Mouse (Mus musculus): ENCODE results near the gene Bag2.

Bag2 gene

GRCm38 (mm10) chr1:33757491-33758041 is at the start of gene Bag2:
Gene Bag2, minus strand, starts transcription at chr1:33757795.
- peak; percentile 61 for DNase-seq (ENCODE audit: low read depth)

- no peak for DNase-seq (ENCODE audit: low read depth)
Observed at GRCm38 (mm10) chr1:33803323-33803722, 45.7 kb upstream of the Bag2 start.

DNA sequence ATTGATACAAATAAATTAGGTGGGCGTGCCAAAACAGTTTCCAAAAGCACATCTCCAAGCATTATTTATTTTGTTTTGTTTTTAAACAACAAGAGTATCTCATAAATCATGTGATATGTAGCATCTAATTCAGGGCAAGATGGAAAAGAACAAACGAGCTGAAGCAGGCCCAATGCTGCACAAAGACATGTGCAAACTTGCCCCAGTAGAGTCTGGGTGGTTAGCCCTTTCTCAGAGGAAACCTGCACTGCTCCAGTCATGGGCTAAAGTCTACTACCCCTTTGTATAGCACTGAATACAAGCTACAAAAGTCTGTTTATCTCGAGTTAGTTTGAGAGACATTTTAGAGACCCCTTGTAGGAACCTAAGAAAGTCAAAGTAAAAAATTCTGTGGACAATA is 42.0 kb upstream of the Bag2 start:
- no peak for DNase-seq (ENCODE audit: low read depth)

GRCm38 (mm10) chr1:33788493-33788892 is 30.9 kb upstream of the Bag2 start:
- DNase-seq (ENCODE audit: low read depth): no peak

- DNase-seq (ENCODE audit: low read depth): no peak
Observed at GRCm38 (mm10) chr1:33788072-33788471, 30.5 kb upstream of the Bag2 start.

DNA sequence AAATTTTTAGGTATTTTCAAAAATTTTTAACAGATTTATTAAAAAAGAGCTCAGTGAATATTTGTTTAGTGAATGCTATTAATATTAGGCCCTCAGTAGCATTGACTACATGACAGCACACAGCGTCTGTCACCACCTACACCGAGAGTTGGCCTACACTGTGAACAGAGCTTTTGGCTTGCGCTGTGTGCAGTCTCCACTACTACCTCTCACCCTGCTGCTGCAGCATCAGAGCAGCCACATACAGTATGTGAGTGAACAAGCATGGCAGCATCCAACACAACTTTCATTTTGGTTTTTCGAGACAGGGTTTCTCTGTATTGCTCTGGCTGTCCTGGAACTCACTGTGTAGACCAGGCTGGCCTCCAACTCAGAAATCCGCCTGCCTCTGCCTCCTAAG is 27.0 kb upstream of the Bag2 start:
- DNase-seq (ENCODE audit: low read depth): no peak

DNA sequence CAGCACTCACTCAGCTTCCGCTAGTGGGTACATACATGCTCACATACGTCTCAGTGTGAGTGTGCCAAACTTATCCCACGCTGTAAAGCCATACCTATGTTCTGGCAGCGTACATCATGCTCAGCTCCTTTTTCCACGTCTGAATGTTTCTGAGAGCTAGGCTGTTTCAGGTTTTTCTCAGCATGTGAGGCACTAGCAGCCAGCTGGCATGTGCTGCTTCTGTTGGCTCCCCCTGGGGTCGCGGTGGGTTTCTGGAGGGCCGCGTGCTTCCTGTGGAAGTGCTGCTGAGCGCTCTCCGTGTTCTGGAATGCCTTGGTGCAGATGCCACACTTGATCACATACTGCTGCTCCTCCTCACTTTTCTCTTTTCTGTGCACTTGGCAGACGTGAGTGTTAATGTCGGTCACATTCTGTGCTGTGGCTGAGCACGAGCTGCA is 18.6 kb upstream of the Bag2 start:
- no peak for DNase-seq (ENCODE audit: low read depth)

GRCm38 (mm10) chr1:33772106-33772505 is 14.5 kb upstream of the Bag2 start:
- DNase-seq (ENCODE audit: low read depth): no peak

- no peak for DNase-seq (ENCODE audit: low read depth)
Observed at GRCm38 (mm10) chr1:33771621-33772020, 14.0 kb upstream of the Bag2 start.

DNA sequence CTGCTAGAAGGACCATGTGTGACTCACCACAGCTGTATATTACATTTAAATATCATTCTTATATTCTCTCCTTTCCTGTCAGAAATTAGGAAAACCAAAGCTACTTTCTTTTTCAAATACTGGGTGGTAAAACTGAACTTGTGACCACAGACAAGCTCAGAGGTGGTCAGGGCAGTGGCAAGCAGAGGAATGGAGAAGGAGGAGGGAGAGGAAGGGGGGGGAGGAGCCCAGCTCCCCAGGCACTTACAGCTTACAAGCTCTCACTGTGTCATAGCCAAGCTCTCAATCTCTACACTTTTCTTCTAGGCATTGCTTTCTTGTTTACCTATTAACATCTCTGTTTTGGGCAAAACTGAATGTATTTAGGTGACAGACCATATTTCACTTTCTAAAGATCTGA is 11.2 kb upstream of the Bag2 start:
- no peak for DNase-seq (ENCODE audit: low read depth)

DNA sequence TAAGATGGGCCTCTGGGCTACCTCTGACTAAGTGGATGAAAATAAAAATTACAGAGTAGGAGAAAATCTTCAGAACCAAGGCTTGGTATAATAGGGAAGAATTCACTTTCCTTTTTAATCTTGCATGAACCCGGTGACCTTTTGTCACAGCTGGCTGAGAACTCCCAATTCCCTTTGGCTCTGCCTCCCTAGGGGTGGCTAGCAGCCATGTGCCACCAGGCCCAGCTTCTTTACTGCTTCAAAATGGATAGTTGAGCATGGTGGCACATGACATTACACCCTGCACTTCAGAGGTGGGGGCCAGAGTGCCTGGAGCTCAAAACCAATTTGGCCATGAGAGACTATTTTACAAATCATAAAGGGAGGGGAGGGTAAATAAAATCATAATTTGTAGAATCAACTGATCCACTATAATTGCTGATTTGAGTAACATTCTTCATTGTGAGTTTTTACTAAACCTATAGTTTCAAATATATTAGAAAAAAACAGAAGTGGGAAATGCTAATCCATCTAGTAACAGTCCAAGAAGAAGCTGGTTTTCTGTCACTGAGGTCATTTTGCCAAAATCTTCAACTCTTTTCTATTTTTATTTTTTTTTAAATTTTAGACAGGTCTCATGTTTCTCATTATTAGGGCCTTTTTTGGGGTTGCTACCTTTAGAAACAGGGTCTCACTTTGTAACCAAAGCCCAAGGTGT is 10.6 kb upstream of the Bag2 start:
- DNase-seq (ENCODE audit: low read depth): no peak

GRCm38 (mm10) chr1:33766520-33767508 is 9.2 kb upstream of the Bag2 start:
- DNase-seq (ENCODE audit: low read depth): no peak

DNA sequence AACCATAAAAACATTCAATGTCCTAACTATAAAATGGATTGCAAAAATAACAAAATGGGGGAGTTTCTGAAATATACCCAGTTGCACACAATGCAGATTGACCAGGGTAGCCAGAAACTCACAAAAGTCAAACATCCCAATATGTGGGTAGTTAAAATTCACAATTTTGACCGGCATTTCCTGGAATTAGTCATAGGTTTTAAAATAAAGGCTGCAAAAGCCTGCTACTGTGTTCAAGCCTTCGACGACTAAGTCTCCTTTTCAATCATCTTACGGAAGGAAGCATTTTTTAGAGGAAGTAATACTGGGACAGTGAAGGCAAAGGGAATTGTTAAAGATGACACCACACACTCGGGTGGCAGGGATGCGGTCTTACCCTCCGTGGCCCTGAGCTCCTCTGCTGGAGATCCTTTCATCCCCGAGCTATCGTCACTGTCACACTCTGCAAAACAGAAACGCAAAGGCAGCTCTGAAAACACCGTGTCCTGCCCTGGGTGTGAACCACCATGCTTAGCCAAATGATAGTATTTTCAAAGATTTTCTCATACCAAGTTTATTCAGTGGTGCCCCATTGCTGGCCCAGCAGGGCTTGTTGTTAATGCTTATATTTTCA is 8.0 kb upstream of the Bag2 start:
- no peak for DNase-seq (ENCODE audit: low read depth)

GRCm38 (mm10) chr1:33763826-33764225 is 6.2 kb upstream of the Bag2 start:
- DNase-seq (ENCODE audit: low read depth): no peak

DNA sequence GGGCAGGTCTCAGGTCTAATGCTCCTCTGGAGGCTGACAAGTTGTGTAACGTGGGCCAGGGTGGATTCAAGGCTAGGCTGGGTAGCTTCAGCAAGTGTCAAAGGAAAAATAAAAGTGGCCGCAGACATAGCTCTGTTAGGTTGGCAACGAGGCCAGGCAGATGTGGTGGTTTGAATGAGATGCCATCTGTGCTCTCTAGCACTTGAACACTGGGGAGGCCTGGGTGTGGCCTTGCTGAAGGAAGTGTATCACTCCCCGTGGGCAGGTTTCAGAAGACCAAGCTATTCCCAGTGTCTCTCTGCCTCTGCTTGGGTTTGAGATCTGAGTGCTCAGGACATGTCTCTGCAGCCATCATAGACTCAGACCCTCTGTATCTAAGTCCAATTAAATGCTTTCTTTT is 893 bp upstream of the Bag2 start:
- DNase-seq (ENCODE audit: low read depth): peak; percentile 25

DNA sequence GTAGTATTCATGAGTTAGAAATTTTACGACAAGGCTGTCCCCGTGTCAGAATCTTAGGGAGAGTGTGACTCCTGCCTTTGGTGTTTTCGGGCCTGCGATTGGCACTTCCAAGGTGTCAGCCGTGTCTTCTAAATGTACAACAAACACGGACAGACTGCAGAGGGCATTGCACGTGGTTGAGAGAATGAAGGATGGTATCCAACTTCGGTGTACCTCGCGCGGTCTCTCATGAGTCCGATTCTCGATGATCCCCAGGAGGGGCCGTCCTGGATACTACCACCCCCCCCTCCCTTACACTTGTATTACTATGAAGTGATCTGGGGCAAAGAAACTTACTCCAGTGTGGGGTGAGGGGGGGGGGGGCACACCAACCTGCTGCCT is 572 bp downstream of the Bag2 start:
- DNase-seq (ENCODE audit: low read depth): peak; percentile 41

GRCm38 (mm10) chr1:33756258-33757032 is 1.1 kb downstream of the Bag2 start:
- peak; percentile 4 for DNase-seq (ENCODE audit: low read depth)

- DNase-seq (ENCODE audit: low read depth): no peak
Observed at GRCm38 (mm10) chr1:33755799-33756198, 1.8 kb downstream of the Bag2 start.

DNA sequence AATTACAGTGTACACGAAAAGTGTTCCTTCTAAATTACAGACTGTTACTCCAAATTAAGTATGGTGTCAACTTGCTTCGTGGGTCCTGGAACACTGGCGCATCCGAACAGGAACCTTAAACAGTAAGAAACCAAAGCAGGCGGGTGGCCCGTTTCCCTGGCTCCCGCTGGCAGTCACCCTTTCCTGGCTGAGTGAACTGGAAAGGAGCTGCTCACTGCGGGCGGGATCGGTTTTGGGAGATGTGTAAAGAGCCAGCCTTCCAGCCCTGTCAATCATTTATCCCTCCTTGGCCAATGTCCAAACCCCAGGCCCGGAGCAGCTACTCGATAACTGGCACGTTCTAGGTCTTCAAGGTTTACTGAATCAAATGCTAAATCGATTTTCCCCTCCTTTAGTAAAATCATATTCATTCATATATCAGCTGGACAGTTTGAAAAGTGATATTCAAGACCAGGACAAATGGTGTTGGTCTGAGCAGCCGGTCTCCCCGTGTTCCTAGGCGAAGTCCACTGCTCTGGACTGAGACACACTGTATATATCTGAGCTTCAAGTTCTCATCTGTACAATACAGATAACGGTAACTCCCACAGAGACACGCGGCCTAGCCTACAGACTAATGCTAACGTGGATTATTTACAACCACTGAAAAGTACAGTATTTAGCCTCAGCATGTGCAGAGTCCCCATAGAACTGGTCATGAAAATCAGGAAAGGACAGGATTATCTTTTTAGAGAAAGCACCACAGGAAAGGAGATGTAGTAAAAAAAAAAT is 2.4 kb downstream of the Bag2 start:
- DNase-seq (ENCODE audit: low read depth): no peak

GRCm38 (mm10) chr1:33754089-33754488 is 3.5 kb downstream of the Bag2 start:
- DNase-seq (ENCODE audit: low read depth): no peak

DNA sequence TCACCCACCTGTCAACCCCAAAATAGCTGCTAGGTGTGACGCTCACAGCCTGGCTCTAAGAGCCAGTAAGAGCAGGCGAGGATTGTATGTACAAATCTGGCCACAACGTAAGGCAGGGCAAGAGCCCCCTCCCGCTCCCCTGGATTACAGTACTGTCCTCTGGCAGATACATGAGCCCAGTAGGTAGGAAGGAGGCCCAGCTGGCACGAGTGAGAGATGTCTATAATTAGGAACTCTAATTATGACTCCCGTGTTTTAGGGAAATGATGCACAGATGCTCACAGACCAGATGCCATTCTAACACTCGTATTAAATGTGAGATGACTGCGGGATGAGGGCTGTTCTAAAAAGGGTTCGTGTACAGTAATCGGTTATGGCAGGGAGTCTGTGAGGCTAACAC is 6.3 kb downstream of the Bag2 start:
- DNase-seq (ENCODE audit: low read depth): no peak
